Mouse (Mus musculus): ENCODE measurements at regions not wholly inside any gene's neighbourhood (a gene's known extent, or its start where the extent isn't known, plus 50 kb on each side); places are given as distances from the start of the nearest gene placed in this dataset.

GRCm38 (mm10) chr14:104827404-104827803 is 305.0 kb upstream of the Rnf219 start:
- DNase-seq (ENCODE audit: low spot score in 2 of 2) = no peak

GRCm38 (mm10) chr14:104824926-104825325 is 302.5 kb upstream of the Rnf219 start:
- DNase-seq (ENCODE audit: low spot score in 2 of 2) = no peak

GRCm38 (mm10) chr14:104824224-104824623 is 301.8 kb upstream of the Rnf219 start:
- no peak for DNase-seq (ENCODE audit: low spot score in 2 of 2)

- DNase-seq (ENCODE audit: low spot score in 2 of 2) = no peak
These were observed 299.6 kb upstream of the Rnf219 start for GRCm38 (mm10) chr14:104821903-104822573.

GRCm38 (mm10) chr14:104819106-104819505 is 296.7 kb upstream of the Rnf219 start:
- no peak for DNase-seq (ENCODE audit: low spot score in 2 of 2)

GRCm38 (mm10) chr14:104813977-104814584 is 291.6 kb upstream of the Rnf219 start:
- DNase-seq (ENCODE audit: low spot score in 2 of 2) = peak in 1 of 2 experiments; percentile 87

GRCm38 (mm10) chr14:104812006-104812405 is 289.6 kb upstream of the Rnf219 start:
- no peak for DNase-seq (ENCODE audit: low spot score in 2 of 2)

GRCm38 (mm10) chr14:104805332-104805731 is 282.9 kb upstream of the Rnf219 start:
- no peak for DNase-seq (ENCODE audit: low spot score in 2 of 2)

GRCm38 (mm10) chr14:104796348-104796965 is 274.0 kb upstream of the Rnf219 start:
- DNase-seq (ENCODE audit: low spot score in 2 of 2) = no peak

GRCm38 (mm10) chr14:104789346-104789745 is 266.9 kb upstream of the Rnf219 start:
- no peak for DNase-seq (ENCODE audit: low spot score in 2 of 2)

GRCm38 (mm10) chr14:104785066-104785465 is 262.6 kb upstream of the Rnf219 start:
- no peak for DNase-seq (ENCODE audit: low spot score in 2 of 2)

- no peak for DNase-seq (ENCODE audit: low spot score in 2 of 2)
These were observed 247.5 kb upstream of the Rnf219 start for GRCm38 (mm10) chr14:104769938-104770337.

GRCm38 (mm10) chr14:104734213-104734612 is 211.8 kb upstream of the Rnf219 start:
- no peak for DNase-seq (ENCODE audit: low spot score in 2 of 2)

GRCm38 (mm10) chr14:104732036-104732435 is 209.6 kb upstream of the Rnf219 start:
- DNase-seq (ENCODE audit: low spot score in 2 of 2) = no peak

GRCm38 (mm10) chr14:104731319-104731995 is 209.0 kb upstream of the Rnf219 start:
- no peak for DNase-seq (ENCODE audit: low spot score in 2 of 2)

GRCm38 (mm10) chr14:104715651-104716050 is 193.2 kb upstream of the Rnf219 start:
- peak; percentile 23 to 92 for DNase-seq (ENCODE audit: low spot score in 2 of 2)

- no peak for DNase-seq (ENCODE audit: low spot score in 2 of 2)
These were observed 179.9 kb upstream of the Rnf219 start for GRCm38 (mm10) chr14:104702283-104702893.

GRCm38 (mm10) chr14:104698962-104699361 is 176.5 kb upstream of the Rnf219 start:
- no peak for DNase-seq (ENCODE audit: low spot score in 2 of 2)

GRCm38 (mm10) chr14:104695101-104695500 is 172.7 kb upstream of the Rnf219 start:
- DNase-seq (ENCODE audit: low spot score in 2 of 2) = no peak

GRCm38 (mm10) chr14:104694174-104694803 is 171.8 kb upstream of the Rnf219 start:
- peak in 1 of 2 experiments; percentile 4 for DNase-seq (ENCODE audit: low spot score in 2 of 2)

- DNase-seq (ENCODE audit: low spot score in 2 of 2) = no peak
These were observed 170.2 kb upstream of the Rnf219 start for GRCm38 (mm10) chr14:104692616-104693015.

- DNase-seq (ENCODE audit: low spot score in 2 of 2) = no peak
These were observed 166.0 kb upstream of the Rnf219 start for GRCm38 (mm10) chr14:104688440-104688839.
